Mouse (Mus musculus): ENCODE results near the gene Arhgap40. TPM values are rescaled to one million over a fixed set of nuclear protein-coding genes. Genes with fewer than 3 reads are reported as not detected.

Arhgap40 gene
- 0.05 and 0.09 TPM in 2 replicates for polyA plus RNA-seq (2012; rRNA removed)

GRCm38 (mm10) chr2:158512528-158512927, at the start of gene Arhgap40:
Gene Arhgap40 (plus strand): TSS chr2:158512796.

GRCm38 (mm10) chr2:158501836-158502812, 10.5 kb upstream of the Arhgap40 start, which contains the start of gene Adig:
Gene Adig (plus strand): TSS chr2:158502612.

Other genes with a start within 250 kb of the Arhgap40 start
- gene Lbp, start 206.3 kb upstream of the Arhgap40 start, polyA plus RNA-seq (2012; rRNA removed): 148 and 149 TPM in 2 replicates
- gene Snhg11, start 137.2 kb upstream of the Arhgap40 start, polyA plus RNA-seq (2012; rRNA removed): 4.6 and 8.1 TPM in 2 replicates
- 3.6 TPM in 2 replicates for gene Ralgapb, start 102.9 kb upstream of the Arhgap40 start, polyA plus RNA-seq (2012; rRNA removed)
- gene Adig, start 10.2 kb upstream of the Arhgap40 start, polyA plus RNA-seq (2012; rRNA removed): not detected in 2 replicates
- gene Slc32a1, start 98.0 kb downstream of the Arhgap40 start, polyA plus RNA-seq (2012; rRNA removed): 0.04 and 0.08 TPM in 2 replicates
- gene Actr5, start 112.1 kb downstream of the Arhgap40 start, polyA plus RNA-seq (2012; rRNA removed): 2.8 and 3.6 TPM in 2 replicates
- gene Ppp1r16b, start 152.6 kb downstream of the Arhgap40 start, polyA plus RNA-seq (2012; rRNA removed): 0.46 and 0.59 TPM in 2 replicates

Data from liver, embryonic 18 days (tissue).